Mouse (Mus musculus) brain, embryonic 14.5 days (tissue): ENCODE measurements around the gene Parp3.

Source experiments
- CTCF ChIP-seq: fragments of 200-500 bp; IDR thresholded peaks from 2 replicates; pipeline ENCODE4 v1.5.1; 2012; ENCODE audit warnings: inconsistent platforms, mild to moderate bottlenecking, moderate library complexity, borderline replicate concordance; ENCODE audit not compliant: insufficient read depth, insufficient read length; ENCODE audit errors: extremely low read depth
- POLR2A ChIP-seq: fragments of 200-500 bp; IDR thresholded peaks from 2 replicates; pipeline ENCODE4 v1.6.1; 2012; ENCODE audit warnings: mild to moderate bottlenecking, inconsistent platforms, borderline replicate concordance; ENCODE audit not compliant: poor library complexity, insufficient read depth, insufficient read length, severe bottlenecking; ENCODE audit errors: extremely low read depth

- TF ChIP-seq POLR2A = no peak
- no peak for TF ChIP-seq CTCF
These were observed 14.3 kb downstream of the Parp3 start for GRCm38 (mm10) chr9:106462430-106462800.
